Mouse (Mus musculus) brain, embryonic 14.5 days (tissue): Measurements from ENCODE around the gene Nrg4.

Source experiments
- CTCF ChIP-seq: fragments of 200-500 bp; IDR thresholded peaks from 2 replicates; pipeline ENCODE4 v1.5.1; 2012; ENCODE audit warnings: inconsistent platforms, mild to moderate bottlenecking, moderate library complexity, borderline replicate concordance; ENCODE audit not compliant: insufficient read depth, insufficient read length; ENCODE audit errors: extremely low read depth
- POLR2A ChIP-seq: fragments of 200-500 bp; IDR thresholded peaks from 2 replicates; pipeline ENCODE4 v1.6.1; 2012; ENCODE audit warnings: mild to moderate bottlenecking, inconsistent platforms, borderline replicate concordance; ENCODE audit not compliant: poor library complexity, insufficient read depth, insufficient read length, severe bottlenecking; ENCODE audit errors: extremely low read depth

GRCm38 (mm10) chr9:55363707-55364106 lies 37.1 kb upstream of the Nrg4 start:
- TF ChIP-seq CTCF (no peak), POLR2A (no peak)
